Mouse (Mus musculus) heart, adult 2 months (tissue): ENCODE results near the gene Cmah.

Experiments
- CTCF ChIP-seq: fragments of 200-600 bp; IDR thresholded peaks from 2 replicates; pipeline ENCODE4 v1.8.1; 2022; ENCODE audit warnings: antibody characterized with exemption, mild to moderate bottlenecking, moderate library complexity
- EP300 ChIP-seq: fragments of 200-500 bp; IDR thresholded peaks from 2 replicates; pipeline ENCODE4 v1.6.1; 2011; ENCODE audit warnings: low read depth, low read length, control low read depth; ENCODE audit not compliant: insufficient read depth
- POLR2A ChIP-seq: fragments of 200-500 bp; IDR thresholded peaks from 2 replicates; pipeline ENCODE4 v1.6.1; 2011; ENCODE audit warnings: mild to moderate bottlenecking, low read depth, low read length, control low read depth; ENCODE audit not compliant: insufficient read depth

DNA sequence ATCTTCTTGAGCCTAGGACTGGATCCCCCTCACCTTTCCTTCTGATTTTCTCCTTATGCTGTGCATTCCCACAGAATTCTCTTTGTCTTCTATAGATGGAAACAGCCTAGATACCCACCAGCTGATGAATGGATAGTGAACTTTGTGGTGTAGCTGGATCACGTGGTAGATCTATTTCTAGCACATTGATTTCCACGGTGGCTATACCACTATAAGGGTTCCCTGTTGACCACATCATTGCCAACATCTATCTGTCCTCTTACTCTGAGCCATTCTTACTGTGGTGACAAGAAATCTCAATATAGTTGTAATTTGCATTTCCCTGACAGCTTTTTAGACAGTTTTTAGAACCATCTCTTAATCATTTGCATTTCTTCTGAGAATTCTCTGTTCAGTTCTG is 124.3 kb downstream of the Cmah start:
- TF ChIP-seq CTCF (no peak), POLR2A (no peak), EP300 (no peak)
